Mouse (Mus musculus) heart, postnatal 0 days (tissue): ENCODE measurements around the gene Tmem216. TPM values are rescaled to one million over a fixed set of nuclear protein-coding genes. Genes with fewer than 3 reads are reported as not detected.
A peak's percentile ranks its signal among the peaks of the same experiment; 100 is the strongest.

Experiments
- ATAC-seq: fragments of 200-750 bp; cut with Nextera tagmentation; 2 replicates; pipeline ENCODE4 v1.8.0; 2017; ENCODE audit warnings: low read depth, moderate number of reproducible peaks, moderate library complexity; ENCODE audit not compliant: insufficient read depth
- DNase-seq: peaks from one replicate; pipeline ENCODE4 v3.0.0-alpha.2; 2016; ENCODE audit warnings: low spot score
- H3K27ac ChIP-seq: fragments of 300-500 bp; sonication (generic); 2 replicates; pipeline ENCODE4 v1.5.1; 2014; ENCODE audit warnings: low read depth, mild to moderate bottlenecking
- H3K27me3 ChIP-seq: fragments of 300-500 bp; sonication (generic); 2 replicates; pipeline ENCODE4 v1.6.1; 2014; ENCODE audit warnings: low read length, mixed read lengths; ENCODE audit not compliant: control insufficient read depth, insufficient read depth
- H3K36me3 ChIP-seq: fragments of 300-500 bp; sonication (generic); replicated peaks from 2 replicates; pipeline ENCODE4 v1.6.1; 2014; ENCODE audit warnings: low read length, mixed read lengths; ENCODE audit not compliant: control insufficient read depth, insufficient read depth
- H3K4me1 ChIP-seq: fragments of 300-500 bp; sonication (generic); 2 replicates; pipeline ENCODE4 v1.6.1; 2014; ENCODE audit warnings: antibody characterized with exemption; ENCODE audit not compliant: control insufficient read depth, insufficient read depth
- H3K4me2 ChIP-seq: fragments of 300-500 bp; sonication (generic); 2 replicates; pipeline ENCODE4 v1.6.1; 2014; ENCODE audit warnings: low read depth, mild to moderate bottlenecking, low read length, moderate library complexity
- H3K4me3 ChIP-seq: fragments of 300-500 bp; sonication (generic); 2 replicates; pipeline ENCODE4 v1.5.1; 2014; ENCODE audit warnings: low read depth, low read length
- H3K9ac ChIP-seq: fragments of 300-500 bp; sonication (generic); replicated peaks from 2 replicates; pipeline ENCODE4 v1.6.1; 2014; ENCODE audit warnings: low read depth, low read length, mixed read lengths
- H3K9me3 ChIP-seq: fragments of 300-500 bp; sonication (generic); replicated peaks from 2 replicates; pipeline ENCODE4 v1.6.1; 2016; ENCODE audit warnings: low read length; ENCODE audit not compliant: control insufficient read depth
- CTCF ChIP-seq: IDR thresholded peaks from 2 replicates; pipeline ENCODE4 v1.5.1; 2016; ENCODE audit warnings: antibody characterized with exemption, control low read depth, low read depth
- EP300 ChIP-seq: IDR thresholded peaks from 2 replicates; pipeline ENCODE4 v1.6.1; 2016; ENCODE audit warnings: antibody characterized with exemption, low read depth
- WGBS: fragments of 180-500 bp; shearing (Covaris S2); extraction: QIAGEN DNeasy Blood & Tissue Kit; methylation state at CpG from one replicate; pipeline ENCODE4 v1.1.7; 2014; 5-methylcytosine and 5-hydroxymethylcytosine counted together
- polyA plus RNA-seq: library from polyadenylated mRNA; unstranded; fragments of >200 nt; fragmentation: Nextera tagmentation; extraction: Ambion mirVana; gene quantifications from 2 replicates; pipeline ENCODE4 v1.2.1, GENCODE M21; 2015
- total RNA-seq: library from RNA; depleted of rRNA; stranded (reverse); fragments of >200 nt; gene quantifications from 2 replicates; pipeline ENCODE4 v1.2.3, GENCODE M21; 2014; ENCODE audit warnings: low replicate concordance

Tmem216 gene
- total and polyA plus RNA-seq, 2 experiments from 2014 or later = 12.7 to 12.9 TPM

DNA sequence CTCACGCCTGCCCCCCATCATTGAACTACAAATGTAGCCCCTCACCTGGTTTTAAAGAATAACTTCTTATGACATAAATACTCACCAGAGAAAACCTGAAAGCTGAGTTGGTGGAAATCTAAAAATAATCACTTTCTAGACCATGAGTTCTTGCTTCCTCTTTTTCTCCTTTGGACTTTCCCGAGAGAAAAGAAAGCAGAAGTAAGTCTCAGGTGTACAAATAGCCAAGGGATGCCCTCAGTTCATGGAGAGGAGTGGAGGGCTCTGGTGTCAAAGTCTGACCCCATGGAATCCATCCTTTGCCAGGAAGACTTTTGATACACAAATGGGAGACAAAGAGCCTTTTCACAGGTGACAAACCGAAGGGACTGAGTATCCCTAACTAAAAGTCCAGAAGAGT, 24.7 kb upstream of the Tmem216 start:
- TF ChIP-seq EP300 (no peak), CTCF (no peak)
- H3K27me3 ChIP-seq = no peaks in the 10 kb centered on the region
- H3K27ac ChIP-seq = no peak overlapping the region
- no peak for ATAC-seq
- peaks cover 22% of the 10 kb centered on the region; the same call in 1 of the 2 replicates for H3K36me3 ChIP-seq
- H3K4me2 ChIP-seq = no peak overlapping the region
- DNase-seq = no peak
- H3K4me1 ChIP-seq = peaks cover 21% of the 10 kb centered on the region; the same call in 1 of the 2 replicates
- H3K9me3 ChIP-seq = no peaks in the 10 kb centered on the region
- H3K4me3 ChIP-seq = no peak overlapping the region
- H3K9ac ChIP-seq = no peak overlapping the region
- WGBS = 72% methylated on average over 3 of the region's 3 CpGs

DNA sequence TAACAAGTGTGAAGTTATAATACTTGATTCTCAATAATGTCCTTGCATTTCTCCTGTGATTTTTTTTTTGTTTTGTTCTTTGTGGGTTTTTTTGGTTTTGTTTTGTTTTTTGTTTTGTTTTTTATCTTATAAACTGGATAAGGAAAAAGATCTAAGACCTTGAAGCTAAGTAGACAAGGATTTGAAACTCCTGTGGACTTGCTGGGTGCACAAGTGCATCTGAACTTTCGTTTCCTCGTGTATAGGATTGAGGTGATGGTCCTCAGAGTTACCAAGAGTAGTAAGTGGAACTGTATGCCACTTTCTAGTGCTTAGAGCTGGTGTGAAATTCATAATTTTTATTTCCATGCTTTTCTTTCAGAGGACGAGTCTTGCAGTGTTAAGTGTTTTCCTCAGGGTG, 24.1 kb upstream of the Tmem216 start:
- TF ChIP-seq EP300 (no peak), CTCF (no peak)
- ATAC-seq (no peak), DNase-seq (no peak)
- no peaks in the 10 kb centered on the region for H3K27me3 ChIP-seq
- H3K27ac ChIP-seq = no peak overlapping the region
- no peak overlapping the region for H3K9ac ChIP-seq
- no peak overlapping the region for H3K4me3 ChIP-seq
- H3K4me1 ChIP-seq = peaks cover 21% of the 10 kb centered on the region; the same call in 1 of the 2 replicates
- WGBS = 79% methylated on average over 3 of the region's 3 CpGs
- peaks cover 20% of the 10 kb centered on the region for H3K36me3 ChIP-seq
- H3K9me3 ChIP-seq = no peaks in the 10 kb centered on the region
- H3K4me2 ChIP-seq = no peak overlapping the region

DNA sequence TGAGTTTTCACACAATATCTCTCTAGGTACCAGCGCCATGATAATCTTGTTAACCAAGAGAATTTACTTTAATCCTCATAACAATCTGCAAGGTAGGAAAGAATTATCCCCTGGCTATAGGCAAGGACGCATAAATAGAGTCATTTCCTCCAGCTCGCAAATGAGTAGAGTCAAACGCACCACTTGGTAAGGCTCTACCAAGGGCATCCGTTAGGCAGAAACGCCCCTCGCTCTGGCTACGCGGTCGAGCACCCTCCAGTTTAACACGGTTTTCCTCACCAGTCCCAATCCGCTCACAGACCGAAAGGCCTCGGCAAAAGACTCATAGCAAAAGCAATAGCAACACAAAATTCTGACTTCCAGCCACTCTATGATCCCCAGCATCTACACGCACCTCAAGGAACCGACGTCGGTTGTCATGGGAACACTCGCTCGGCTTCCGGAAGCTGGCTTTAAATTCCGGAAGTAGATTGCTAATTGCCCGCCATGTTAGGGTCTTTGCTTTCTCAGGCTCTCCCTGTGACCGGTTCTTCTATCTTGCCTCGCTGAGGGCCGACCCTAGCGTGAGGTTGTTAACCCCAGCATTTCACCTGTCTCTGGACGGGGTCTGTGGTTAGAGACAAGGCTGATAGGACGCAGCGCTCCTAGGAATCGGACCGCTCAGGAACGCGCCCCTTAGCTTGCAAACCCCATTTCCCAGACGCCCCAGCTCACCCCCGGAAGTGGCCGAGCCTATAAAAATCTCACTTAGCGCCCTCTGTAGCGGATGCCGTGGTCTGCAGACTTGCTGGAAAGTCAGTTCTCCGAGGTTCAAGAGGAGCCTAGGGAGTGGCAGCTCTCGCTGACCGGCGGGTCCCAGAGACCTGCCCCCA, 20.9 kb upstream of the Tmem216 start, which contains the start of the genes Cyb561a3 and Tmem138:
TSS of gene Cyb561a3 (plus strand) at position 483 of the 872 bp plus-strand sequence.
TSS of gene Tmem138 (minus strand) at position 673 of the 872 bp plus-strand sequence.
- Histone ChIP-seq H3K27me3 (no peaks in the 10 kb centered on the region), H3K4me1 (peaks cover 21% of the 10 kb centered on the region; the same call in 1 of the 2 replicates), H3K9ac (peak within 1 kb of the TSS; percentile 70), H3K27ac (peak within 1 kb of the TSS; percentile 86), H3K4me3 (peak within 1 kb of the TSS; percentile 66), H3K36me3 (peaks cover 30% of the 10 kb centered on the region), H3K4me2 (peak within 1 kb of the TSS; percentile 93), H3K9me3 (no peaks in the 10 kb centered on the region)
- peak; percentile 94 for ATAC-seq
- DNase-seq = peak; percentile 95
- TF ChIP-seq CTCF (peak; percentile 60), EP300 (0 out of 2 replicates have a peak, but pooled peaks have one; percentile 56)
- under 1% methylated on average over 44 of the region's 44 CpGs for WGBS

DNA sequence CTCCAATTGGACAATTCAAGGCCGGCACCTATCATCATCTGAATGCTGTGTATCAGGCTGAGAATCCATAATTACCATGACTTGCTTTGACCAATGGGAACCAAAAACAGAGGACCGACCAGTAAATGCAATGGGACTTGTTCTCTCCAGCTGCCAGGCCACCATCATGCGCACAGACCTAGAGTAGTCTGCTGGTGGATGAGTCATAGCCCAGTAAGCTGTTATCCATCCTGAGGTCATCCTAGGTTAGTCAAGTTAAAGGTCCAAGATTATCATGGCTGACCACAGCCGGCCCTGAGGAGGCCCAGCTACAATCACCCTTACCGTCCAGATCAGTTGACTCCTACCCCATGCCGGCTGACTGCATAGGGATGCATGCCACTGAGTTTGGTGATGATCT, 13.6 kb upstream of the Tmem216 start:
- H3K27me3 ChIP-seq = no peaks in the 10 kb centered on the region
- DNase-seq (no peak), ATAC-seq (no peak)
- no peak overlapping the region for H3K27ac ChIP-seq
- H3K36me3 ChIP-seq = peaks cover 42% of the 10 kb centered on the region
- H3K4me1 ChIP-seq = no peaks in the 10 kb centered on the region
- no peak overlapping the region for H3K9ac ChIP-seq
- H3K4me2 ChIP-seq = no peak overlapping the region
- WGBS = 86% methylated on average over 6 of the region's 6 CpGs
- no peak overlapping the region for H3K4me3 ChIP-seq
- no peak for TF ChIP-seq CTCF
- TF ChIP-seq EP300 = no peak
- no peaks in the 10 kb centered on the region for H3K9me3 ChIP-seq

DNA sequence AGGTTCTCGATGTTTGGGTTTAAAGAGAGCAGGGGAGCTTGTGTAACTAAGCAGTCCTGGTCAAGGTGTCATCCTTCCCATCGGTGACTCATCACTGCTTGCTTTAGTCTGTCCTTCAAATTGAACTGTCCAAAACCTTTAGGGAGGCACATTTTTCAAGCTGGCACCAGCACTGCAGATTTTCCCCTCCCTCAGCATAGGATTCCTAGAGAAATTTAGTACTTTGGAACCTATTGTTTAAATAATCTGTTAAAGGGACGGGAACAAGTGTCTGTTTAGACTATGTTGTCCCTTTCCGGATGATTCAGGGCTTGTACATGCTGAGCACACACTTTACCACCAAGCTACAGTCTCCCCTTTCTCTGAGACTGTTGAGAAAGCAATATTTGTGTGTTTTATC, 9.2 kb upstream of the Tmem216 start:
- H3K4me1 ChIP-seq = peaks cover 10% of the 10 kb centered on the region; the same call in 1 of the 2 replicates
- no peaks in the 10 kb centered on the region for H3K27me3 ChIP-seq
- ATAC-seq (no peak), DNase-seq (peak; percentile 19)
- no peak overlapping the region for H3K9ac ChIP-seq
- peaks cover 8% of the 10 kb centered on the region for H3K36me3 ChIP-seq
- no peak overlapping the region for H3K4me2 ChIP-seq
- H3K9me3 ChIP-seq = no peaks in the 10 kb centered on the region
- no peak for TF ChIP-seq CTCF
- no peak for TF ChIP-seq EP300
- H3K4me3 ChIP-seq = no peak overlapping the region
- no peak overlapping the region for H3K27ac ChIP-seq
- 61% methylated on average over 4 of the region's 4 CpGs for WGBS
